Mouse (Mus musculus): Measurements from ENCODE around the gene Catsperb. TPM values are rescaled to one million over a fixed set of nuclear protein-coding genes. Genes with fewer than 3 reads are reported as not detected.
"Not testable (repeated sequence)": the region's sequence is repeated elsewhere in the genome, so short reads cannot be mapped to it uniquely, and the experiment has no call there.

The Catsperb gene
- total RNA-seq (2015) (not detected in 2 replicates), total RNA-seq (2017) (not detected in 2 replicates)

DNA sequence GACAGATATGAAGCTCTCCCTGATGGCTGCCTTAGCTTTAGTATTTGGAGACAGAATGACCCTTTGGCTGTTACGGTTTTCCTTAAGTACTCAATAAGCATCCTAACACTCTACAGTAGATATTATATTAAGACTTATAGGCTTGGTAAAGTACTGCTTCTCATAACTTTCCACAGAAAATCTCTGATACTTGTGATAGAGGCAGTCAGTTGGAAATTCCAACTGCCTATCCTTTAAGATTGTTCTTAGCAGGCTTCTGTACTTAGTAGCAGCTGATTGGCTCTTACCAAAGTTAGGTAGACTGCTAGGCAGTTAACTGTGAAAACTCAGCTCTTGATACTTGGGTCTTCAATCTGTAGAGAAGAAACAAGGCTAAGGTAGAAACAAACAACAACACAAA lies at the start of gene Catsperb:
Gene Catsperb (plus strand): TSS at position 301 of the 400 bp plus-strand sequence.
- ATAC-seq (ENCODE audit: poor library complexity, severe bottlenecking): not testable (repeated sequence)

GRCm38 (mm10) chr12:101361468-101361867 lies 43.0 kb upstream of the Catsperb start:
- ATAC-seq (ENCODE audit: poor library complexity, severe bottlenecking): not testable (repeated sequence)

DNA sequence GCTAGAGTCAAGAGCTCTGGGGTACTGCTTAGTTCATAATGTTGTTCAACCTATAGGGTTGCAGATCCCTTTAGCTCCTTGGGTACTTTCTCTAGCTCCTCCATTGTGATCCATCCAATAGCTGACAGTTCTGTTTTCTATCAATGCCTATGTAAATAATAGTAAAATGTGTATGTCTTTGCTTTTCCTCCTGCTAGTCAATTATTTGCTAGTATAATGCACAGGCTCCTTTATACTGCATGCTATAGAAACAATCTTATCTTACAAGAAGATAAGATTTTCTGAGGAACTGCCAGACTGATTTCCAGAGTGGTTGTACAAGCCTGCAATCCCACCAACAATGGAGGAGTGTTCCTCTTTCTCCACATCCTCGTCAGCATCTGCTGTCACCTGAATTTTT lies 23.0 kb upstream of the Catsperb start:
- not testable (repeated sequence) for ATAC-seq (ENCODE audit: poor library complexity, severe bottlenecking)

- no peak for ATAC-seq (ENCODE audit: poor library complexity, severe bottlenecking)
These were observed 21.7 kb downstream of the Catsperb start for GRCm38 (mm10) chr12:101426131-101426530.

DNA sequence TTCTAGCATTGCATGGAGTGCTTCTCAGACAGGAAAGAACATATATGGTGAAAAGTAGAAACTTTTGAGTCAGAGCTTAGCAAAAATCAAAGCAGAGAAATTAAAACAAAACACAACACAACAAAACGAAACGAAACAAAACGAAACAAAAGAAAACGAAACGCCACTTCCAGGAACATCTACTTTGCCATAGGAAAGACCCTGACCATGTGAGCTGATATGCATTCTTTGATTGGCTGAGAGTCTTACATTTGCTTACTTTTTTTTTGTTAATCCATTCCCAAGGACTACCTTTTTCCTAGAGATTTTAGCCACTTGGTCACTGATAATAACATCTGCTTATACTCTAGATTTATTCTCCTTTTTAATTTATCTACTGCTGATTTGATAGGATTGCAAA lies 57.6 kb downstream of the Catsperb start:
- no peak for ATAC-seq (ENCODE audit: poor library complexity, severe bottlenecking)

DNA sequence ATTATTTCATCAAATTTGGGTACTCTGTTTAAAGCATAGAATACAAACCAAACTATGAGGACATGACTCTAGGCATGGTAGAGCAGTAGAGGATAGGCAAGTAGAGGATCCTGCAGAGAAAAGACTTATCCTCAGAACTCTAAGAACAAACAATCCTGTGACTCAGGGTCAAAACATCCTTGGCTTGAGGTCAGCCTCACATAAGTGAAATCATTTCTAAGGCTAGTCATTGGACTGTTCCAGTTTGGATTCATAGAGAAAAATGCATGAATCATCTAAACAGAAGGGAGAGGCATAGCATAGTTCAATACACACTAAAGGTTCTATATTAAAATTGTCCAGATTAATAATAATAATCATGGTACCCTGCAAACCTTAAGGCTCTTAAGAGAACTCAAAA lies 79.1 kb downstream of the Catsperb start:
- no peak for ATAC-seq (ENCODE audit: poor library complexity, severe bottlenecking)

DNA sequence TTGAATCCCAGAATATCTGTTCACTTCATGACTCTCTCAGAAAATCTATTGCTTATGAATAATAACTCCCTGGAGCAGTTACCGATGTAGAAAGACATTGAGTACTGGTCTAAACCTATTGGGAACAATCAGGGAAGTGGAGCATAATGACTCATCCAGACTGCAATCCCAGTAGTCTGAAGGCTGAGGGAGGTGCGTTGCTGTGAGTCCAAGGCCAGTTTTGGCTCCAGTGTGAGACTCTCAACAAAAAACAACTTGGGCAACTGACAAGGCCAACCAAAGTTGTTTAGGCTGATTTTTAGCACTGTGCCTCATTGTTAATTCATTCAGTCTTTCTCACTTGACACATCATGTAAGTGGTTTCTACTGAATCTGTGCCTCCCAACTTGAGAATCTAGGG lies 106.9 kb downstream of the Catsperb start:
- not testable (repeated sequence) for ATAC-seq (ENCODE audit: poor library complexity, severe bottlenecking)

DNA sequence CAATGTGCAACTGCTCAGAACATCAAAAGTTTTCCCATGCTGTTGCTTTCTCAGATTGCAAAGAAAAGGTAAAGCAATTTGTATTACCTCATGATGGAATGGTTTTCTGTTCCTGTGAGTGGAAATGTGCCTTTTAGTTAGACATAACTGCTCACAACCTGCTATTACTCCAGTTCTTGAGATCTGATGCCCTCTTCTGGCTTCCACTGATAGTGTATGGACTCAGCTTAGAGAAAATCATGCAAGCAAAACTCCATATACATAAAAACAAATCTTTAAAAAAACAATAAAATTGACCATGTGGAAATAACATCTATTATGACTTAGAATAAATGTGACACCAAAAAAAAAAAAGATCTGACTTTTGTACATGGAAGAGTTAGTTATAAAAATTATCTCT lies 202.2 kb downstream of the Catsperb start:
- ATAC-seq (ENCODE audit: poor library complexity, severe bottlenecking): not testable (repeated sequence)

- no peak for ATAC-seq (ENCODE audit: poor library complexity, severe bottlenecking)
These were observed 228.7 kb downstream of the Catsperb start for GRCm38 (mm10) chr12:101633137-101633536.

GRCm38 (mm10) chr12:101667502-101667901 lies 263.0 kb downstream of the Catsperb start:
- no peak for ATAC-seq (ENCODE audit: poor library complexity, severe bottlenecking)
